16 mouse cellular contexts compared by ENCODE assay signal in the genomic region with DNA sequence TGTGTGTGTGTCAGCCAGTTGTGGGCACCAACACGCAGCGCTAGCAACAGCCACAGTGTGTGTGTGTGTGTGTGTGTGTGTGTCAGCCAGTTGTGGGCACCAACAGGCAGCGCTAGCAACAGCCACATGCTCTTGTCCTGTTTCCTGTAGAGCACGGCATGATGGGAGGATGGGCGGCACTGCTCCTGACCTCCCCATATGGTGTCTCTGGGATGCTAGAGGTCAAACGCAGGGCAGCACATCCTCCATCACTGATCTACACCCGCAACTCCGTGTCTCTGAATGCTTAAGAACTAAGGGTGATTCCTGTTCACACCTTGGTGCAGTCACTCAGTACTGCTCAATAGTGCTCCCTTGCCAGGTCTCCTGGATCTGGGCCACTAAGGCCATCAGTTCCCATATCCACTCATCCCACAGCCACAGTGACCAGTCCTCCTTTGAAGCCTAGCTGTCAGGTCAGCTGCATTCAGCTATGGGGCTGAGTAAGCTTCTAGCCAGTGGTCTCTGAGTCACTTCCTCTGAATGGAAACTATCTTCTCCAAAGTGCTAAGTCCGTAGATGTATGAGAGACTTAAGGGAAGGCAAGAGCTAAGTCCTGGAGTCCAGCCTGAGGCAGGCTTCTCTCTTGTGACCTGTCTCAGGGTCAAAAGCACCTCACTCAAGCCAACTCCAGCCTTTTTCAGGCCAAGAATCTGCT. TPM values are rescaled to one million over a fixed set of nuclear protein-coding genes. Genes with fewer than 3 reads are reported as not detected.
DNase-seq lines count a peak whose midpoint lies in the region; ATAC-seq and TF ChIP-seq lines count a peak whose summit lies in the region.
"Had no signal": no experiment of that assay in that cellular context is flagged by ENCODE, and none has a peak within 500 bp of the region (broad histone marks: within the 10 kb centered on the region; RNA-seq: fewer than 3 reads in every experiment).

No protein-coding gene starts in this region.

- no peaks in the 10 kb centered on the region for H3K27me3 ChIP-seq in liver, embryonic 14.5 days (ENCODE audit: control insufficient read depth, insufficient read depth, low read length)
- H3K27me3 ChIP-seq: hindbrain, embryonic 13.5 days; neural tube, embryonic 15.5 days had no signal

- 67% methylated on average over 7 of the region's 9 CpGs for WGBS in liver, embryonic 14.5 days (ENCODE audit: insufficient replicate concordance)

- DNase-seq in liver, embryonic 14.5 days (ENCODE audit: low read depth in 3 of 3, low spot score in 3 of 3), result no peak
- DNase-seq in liver (no peak), 416B (ENCODE audit: low read depth) (peak; percentile 94)
- peak; percentile 47 for DNase-seq in CD4-positive, CD25-positive, alpha-beta regulatory T cell, adult 2 months (ENCODE audit: low read depth, low spot score)
- DNase-seq in induced T-regulatory cell, adult 2 months (ENCODE audit: low read depth), result peak; percentile 32
- no peak for DNase-seq in thymus, postnatal 25 days
- DNase-seq in heart, postnatal 10 days, result no peak
- DNase-seq: cerebellum, adult 8-10 months; embryo, embryonic 11 days; gastrocnemius, postnatal 25 days; retina, postnatal 1 day had no signal

- TF ChIP-seq EP300 in liver, embryonic 14.5 days (IDR thresholded peaks at IDR 0.05; ENCODE audit: low read depth), result no peak

- H3K4me1 ChIP-seq in liver, embryonic 14.5 days (replicated peaks; ENCODE audit: control insufficient read depth in 2 of 2, insufficient read depth in 2 of 2, low read length in 1 of 2), result no peaks in the 10 kb centered on the region
- H3K4me1 ChIP-seq: hindbrain, embryonic 13.5 days; neural tube, embryonic 15.5 days had no signal

- no peak overlapping the region for H3K4me3 ChIP-seq in liver, embryonic 14.5 days (ENCODE audit: insufficient read depth in 1 of 2, low read depth in 2 of 2, low read length in 2 of 2)
- H3K4me3 ChIP-seq: hindbrain, embryonic 13.5 days; neural tube, embryonic 15.5 days had no signal

- H3K27ac ChIP-seq in liver, embryonic 14.5 days, result no peak overlapping the region
- H3K27ac ChIP-seq: hindbrain, embryonic 13.5 days; neural tube, embryonic 15.5 days had no signal

- TF ChIP-seq CTCF in liver, embryonic 14.5 days (IDR thresholded peaks at IDR 0.05; ENCODE audit: low read depth), result no peak

- no peak overlapping the region for H3K9ac ChIP-seq in liver, embryonic 14.5 days (replicated peaks)
- H3K9ac ChIP-seq: hindbrain, embryonic 13.5 days; neural tube, embryonic 15.5 days had no signal

- intact Hi-C loops in heart, postnatal 10 days (cut with DNase I), result loop anchor here (10.0 kb wide), 1 partner anchor 543 kb away; the partner anchor contains the start of gene Il4ra

- peaks cover 13% of the 10 kb centered on the region; the same call in 1 of the 2 replicates for H3K36me3 ChIP-seq in liver, embryonic 14.5 days (replicated peaks; ENCODE audit: control insufficient read depth, insufficient read depth, low read depth)

- ATAC-seq in liver, embryonic 14.5 days (ENCODE audit: insufficient read depth), result 0 out of 2 replicates have a peak, but pooled peaks have one; percentile 19
- ATAC-seq: activated CD4-positive, CD25-positive, alpha-beta regulatory T cell, adult 4 months had no signal

- no peaks in the 10 kb centered on the region for H3K9me3 ChIP-seq in liver, embryonic 14.5 days (ENCODE audit: control insufficient read depth, low read length)
- H3K9me3 ChIP-seq: G1E; hindbrain, embryonic 13.5 days; neural tube, embryonic 15.5 days had no signal

- H3K4me2 ChIP-seq in liver, embryonic 14.5 days (ENCODE audit: low read depth), result no peak overlapping the region
- H3K4me2 ChIP-seq: hindbrain, embryonic 13.5 days; neural tube, embryonic 15.5 days had no signal

RNA-seq across cellular contexts. Expression of gene Gsg1l, which starts 15.2 kb away (rescaled TPM):
- 0.07 and 0.10 TPM in 2 replicates for polyA plus RNA-seq in liver, embryonic 14.5 days (2012; rRNA removed)
- polyA plus RNA-seq in liver, embryonic 14.5 days (2014; fragmentation: Nextera tagmentation; extraction: Ambion mirVana), result 0.13 TPM in 1 of 2 replicates, not detected in the other
- total RNA-seq in heart, postnatal 10 days (2021), result 10 to 100 TPM; 12.1 to 13.3 TPM
- total RNA-seq: megakaryocyte-erythroid progenitor cell, adult 5-6 weeks had no signal
- polyA plus RNA-seq: activated CD4-positive, CD25-positive, alpha-beta regulatory T cell, adult 4 months; G1E had no signal

Comparison
In these comparisons a context has a peak if more than half of its experiments do, and no peak if none do; other contexts are left out.
1. DNase-seq: peak in 416B (single experiment), CD4-positive, CD25-positive, alpha-beta regulatory T cell, adult 2 months (single experiment) and induced T-regulatory cell, adult 2 months (single experiment); none in liver, embryonic 14.5 days (0 of 3), liver (single experiment), thymus, postnatal 25 days (single experiment) and heart, postnatal 10 days (0 of 2).